Mouse (Mus musculus): Measurements from ENCODE around the gene Espl1. TPM values are rescaled to one million over a fixed set of nuclear protein-coding genes. Genes with fewer than 3 reads are reported as not detected.
A peak's percentile ranks its signal among the peaks of the same experiment; 100 is the strongest.

Espl1 gene
- total RNA-seq, 1 experiment from 2014 or later: 8.5 TPM

- ATAC-seq (replicated peaks in 1 of 2; ENCODE audit: insufficient read depth in 1 of 2, low FRiP score in 2 of 2, low TSS enrichment in 1 of 2, low read depth in 1 of 2, poor library complexity in 2 of 2, severe bottlenecking in 2 of 2): 0 out of 4 replicates have a peak, but pooled peaks of 1 of the 2 experiments have one; percentile 36
Observed at GRCm38 (mm10) chr15:102265548-102265947, 30.5 kb upstream of the Espl1 start.

- no peak for ATAC-seq (replicated peaks in 1 of 2; ENCODE audit: insufficient read depth in 1 of 2, low FRiP score in 2 of 2, low TSS enrichment in 1 of 2, low read depth in 1 of 2, poor library complexity in 2 of 2, severe bottlenecking in 2 of 2)
Observed at GRCm38 (mm10) chr15:102270274-102270960, 25.6 kb upstream of the Espl1 start, which contains the start of gene Gm9918. Gm9918 (plus strand) TSS chr15:102270563.

DNA sequence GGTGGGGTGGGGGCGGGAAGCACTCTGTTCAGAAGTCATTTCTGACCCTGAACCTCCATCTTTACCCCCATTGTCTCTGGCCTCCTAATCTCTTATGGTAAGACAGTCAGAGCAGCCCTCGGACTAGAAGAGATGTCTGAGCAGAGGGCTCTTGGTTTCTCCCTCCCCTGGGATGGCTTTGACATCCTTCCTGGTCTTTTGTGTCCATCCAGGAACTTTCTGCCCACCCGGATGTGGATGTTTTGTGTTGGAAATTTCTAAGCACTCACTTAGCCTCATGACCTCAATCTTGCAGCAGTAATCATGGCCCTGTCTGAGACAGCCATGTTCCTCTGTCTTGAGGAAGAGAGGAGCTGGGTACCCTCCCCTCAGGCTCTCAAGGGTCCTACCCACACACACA is 24.6 kb upstream of the Espl1 start:
- ATAC-seq (replicated peaks in 1 of 2; ENCODE audit: insufficient read depth in 1 of 2, low FRiP score in 2 of 2, low TSS enrichment in 1 of 2, low read depth in 1 of 2, poor library complexity in 2 of 2, severe bottlenecking in 2 of 2): no peak

GRCm38 (mm10) chr15:102273982-102274716 is 21.9 kb upstream of the Espl1 start:
- no peak for ATAC-seq (replicated peaks in 1 of 2; ENCODE audit: insufficient read depth in 1 of 2, low FRiP score in 2 of 2, low TSS enrichment in 1 of 2, low read depth in 1 of 2, poor library complexity in 2 of 2, severe bottlenecking in 2 of 2)

- ATAC-seq (replicated peaks in 1 of 2; ENCODE audit: insufficient read depth in 1 of 2, low FRiP score in 2 of 2, low TSS enrichment in 1 of 2, low read depth in 1 of 2, poor library complexity in 2 of 2, severe bottlenecking in 2 of 2): no peak
Observed at GRCm38 (mm10) chr15:102278726-102279091, 17.4 kb upstream of the Espl1 start.

DNA sequence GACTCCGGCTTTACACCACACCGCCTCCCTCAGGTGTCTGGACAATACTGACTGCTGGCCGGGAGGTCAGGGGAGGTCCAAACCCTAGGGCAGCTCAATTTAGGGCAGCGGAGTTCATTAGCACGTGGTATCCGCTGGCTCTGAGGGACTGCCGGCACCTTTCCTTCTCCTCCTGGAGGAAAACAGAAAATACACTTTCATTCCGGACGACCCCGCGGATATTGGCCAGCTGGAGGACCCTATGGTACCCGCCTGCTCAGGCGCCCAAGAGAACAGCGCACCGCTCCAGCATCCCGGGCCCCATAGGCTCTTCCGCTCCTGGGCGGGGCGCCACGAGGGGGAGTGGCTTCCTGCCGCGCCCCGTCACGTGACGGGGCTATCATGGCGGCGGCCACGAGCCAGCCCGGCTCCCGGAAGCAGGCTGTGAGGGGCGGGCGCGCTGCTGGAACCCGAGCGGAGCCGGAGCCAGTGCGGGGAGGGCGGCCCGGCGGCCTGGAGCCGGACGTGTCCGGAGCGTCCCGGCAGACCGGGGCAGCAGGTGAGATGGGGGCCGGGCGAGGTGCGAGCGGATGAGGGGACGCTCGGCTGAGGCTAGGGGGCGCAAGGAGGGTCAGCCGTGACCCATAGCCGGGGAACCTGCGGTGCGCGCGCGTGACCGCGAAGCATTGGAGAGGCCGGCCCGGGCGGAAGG is 16.8 kb upstream of the Espl1 start, which contains the start of gene Mfsd5:
Gene Mfsd5, plus strand, starts transcription at position 363 of the 691 bp plus-strand sequence.
- ATAC-seq (replicated peaks in 1 of 2; ENCODE audit: insufficient read depth in 1 of 2, low FRiP score in 2 of 2, low TSS enrichment in 1 of 2, low read depth in 1 of 2, poor library complexity in 2 of 2, severe bottlenecking in 2 of 2): peak; percentile 88 to 94

- ATAC-seq (replicated peaks in 1 of 2; ENCODE audit: insufficient read depth in 1 of 2, low FRiP score in 2 of 2, low TSS enrichment in 1 of 2, low read depth in 1 of 2, poor library complexity in 2 of 2, severe bottlenecking in 2 of 2): no peak
Observed at GRCm38 (mm10) chr15:102279783-102280520, 16.1 kb upstream of the Espl1 start.

- no peak for ATAC-seq (replicated peaks in 1 of 2; ENCODE audit: insufficient read depth in 1 of 2, low FRiP score in 2 of 2, low TSS enrichment in 1 of 2, low read depth in 1 of 2, poor library complexity in 2 of 2, severe bottlenecking in 2 of 2)
Observed at GRCm38 (mm10) chr15:102280623-102281022, 15.4 kb upstream of the Espl1 start.

- ATAC-seq (replicated peaks in 1 of 2; ENCODE audit: insufficient read depth in 1 of 2, low FRiP score in 2 of 2, low TSS enrichment in 1 of 2, low read depth in 1 of 2, poor library complexity in 2 of 2, severe bottlenecking in 2 of 2): no peak
Observed at GRCm38 (mm10) chr15:102282463-102283292, 13.4 kb upstream of the Espl1 start.

DNA sequence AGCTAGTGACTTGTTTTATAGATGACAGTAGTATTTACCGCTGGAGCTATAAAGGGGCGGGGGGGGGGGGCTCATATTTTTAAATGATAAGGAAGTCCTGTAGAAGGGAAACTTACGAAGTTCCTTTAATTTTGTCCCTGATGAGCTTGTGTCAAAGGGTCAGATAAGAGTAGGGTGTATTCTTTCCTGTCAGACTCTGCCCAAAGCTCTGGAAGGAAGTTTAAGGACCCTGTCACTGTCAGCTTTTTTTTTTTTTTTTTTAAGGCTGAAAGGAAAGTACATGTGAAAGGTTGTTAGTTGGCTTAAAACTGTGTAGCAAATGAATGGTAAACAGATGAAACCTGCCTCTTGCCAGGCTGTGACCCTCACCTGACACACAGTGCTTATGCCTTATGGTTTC is 12.4 kb upstream of the Espl1 start:
- no peak for ATAC-seq (replicated peaks in 1 of 2; ENCODE audit: insufficient read depth in 1 of 2, low FRiP score in 2 of 2, low TSS enrichment in 1 of 2, low read depth in 1 of 2, poor library complexity in 2 of 2, severe bottlenecking in 2 of 2)

DNA sequence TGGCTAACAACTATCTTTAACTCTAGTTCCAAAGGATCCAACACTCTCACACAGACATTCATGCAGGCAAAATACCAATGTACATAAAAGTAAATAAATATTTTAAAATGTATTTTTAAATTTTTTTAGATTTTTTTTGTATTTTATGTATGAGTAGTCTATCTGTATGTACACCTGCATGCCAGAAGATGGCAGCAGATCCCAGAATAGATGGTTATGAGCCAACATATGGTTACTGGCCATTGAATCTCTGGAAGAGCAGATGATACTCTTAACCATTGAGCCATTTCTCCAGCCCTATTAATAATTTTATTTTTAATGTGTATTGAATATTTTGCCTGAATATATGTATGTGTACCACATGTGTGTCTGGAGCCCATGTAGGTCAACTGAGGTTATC is 8.7 kb upstream of the Espl1 start:
- peak in 1 of 2 experiments; percentile 49; a peak in 1 of 4 replicates for ATAC-seq (replicated peaks in 1 of 2; ENCODE audit: insufficient read depth in 1 of 2, low FRiP score in 2 of 2, low TSS enrichment in 1 of 2, low read depth in 1 of 2, poor library complexity in 2 of 2, severe bottlenecking in 2 of 2)

DNA sequence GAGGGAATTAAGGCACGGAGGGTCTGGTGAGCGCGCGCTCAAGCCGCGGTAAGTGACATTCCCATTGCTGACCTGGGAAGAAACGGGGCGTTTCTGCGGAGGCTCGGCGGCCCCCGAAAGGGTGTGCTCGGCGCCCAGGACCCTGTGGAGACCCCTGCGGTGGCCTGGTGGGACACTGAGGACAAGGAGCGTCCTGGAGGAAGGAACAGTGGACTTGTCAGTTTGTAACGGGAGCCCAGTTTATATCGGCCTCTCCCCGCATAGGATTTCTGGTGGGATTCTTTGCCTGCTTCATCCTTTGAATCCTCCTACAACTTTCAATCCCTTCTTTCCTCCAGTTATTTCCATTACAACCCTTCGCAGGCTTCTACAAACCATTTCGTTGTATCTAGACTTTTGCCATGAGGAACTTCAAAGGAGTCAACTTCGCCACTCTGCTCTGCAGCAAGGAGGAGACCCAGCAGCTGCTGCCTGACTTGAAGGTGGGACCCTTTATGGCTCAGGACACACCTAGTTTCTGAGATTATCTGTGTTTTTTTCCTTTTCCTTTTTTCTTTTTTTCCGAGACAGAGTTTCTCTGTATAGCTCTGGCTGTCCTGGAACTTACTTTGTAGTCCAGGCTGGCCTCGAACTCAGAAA is 421 bp downstream of the Espl1 start:
- ATAC-seq (replicated peaks in 1 of 2; ENCODE audit: insufficient read depth in 1 of 2, low FRiP score in 2 of 2, low TSS enrichment in 1 of 2, low read depth in 1 of 2, poor library complexity in 2 of 2, severe bottlenecking in 2 of 2): no peak

- no peak for ATAC-seq (replicated peaks in 1 of 2; ENCODE audit: insufficient read depth in 1 of 2, low FRiP score in 2 of 2, low TSS enrichment in 1 of 2, low read depth in 1 of 2, poor library complexity in 2 of 2, severe bottlenecking in 2 of 2)
Observed at GRCm38 (mm10) chr15:102302542-102302941, 6.5 kb downstream of the Espl1 start.

DNA sequence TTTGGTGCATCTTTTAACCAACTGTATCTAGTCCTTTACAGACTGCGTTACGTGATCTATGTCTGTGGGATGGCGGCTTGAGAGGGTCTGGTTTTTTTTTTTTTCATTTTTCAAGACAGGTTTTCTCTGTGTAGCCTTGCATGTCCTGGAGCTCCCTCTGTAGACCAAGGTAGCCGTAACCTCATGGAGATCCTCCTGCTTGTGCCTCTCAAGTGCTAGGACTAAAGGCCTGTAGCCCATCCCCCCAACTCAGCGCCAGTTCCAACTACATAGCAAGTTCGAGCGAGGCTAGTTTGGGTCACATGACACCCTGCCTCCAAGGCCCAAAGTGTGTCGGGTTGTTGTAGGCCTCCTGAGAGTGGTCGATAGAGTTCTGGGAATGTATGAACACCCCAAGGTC is 12.7 kb downstream of the Espl1 start:
- no peak for ATAC-seq (replicated peaks in 1 of 2; ENCODE audit: insufficient read depth in 1 of 2, low FRiP score in 2 of 2, low TSS enrichment in 1 of 2, low read depth in 1 of 2, poor library complexity in 2 of 2, severe bottlenecking in 2 of 2)

- no peak for ATAC-seq (replicated peaks in 1 of 2; ENCODE audit: insufficient read depth in 1 of 2, low FRiP score in 2 of 2, low TSS enrichment in 1 of 2, low read depth in 1 of 2, poor library complexity in 2 of 2, severe bottlenecking in 2 of 2)
Observed at GRCm38 (mm10) chr15:102310074-102310845, 14.2 kb downstream of the Espl1 start.

DNA sequence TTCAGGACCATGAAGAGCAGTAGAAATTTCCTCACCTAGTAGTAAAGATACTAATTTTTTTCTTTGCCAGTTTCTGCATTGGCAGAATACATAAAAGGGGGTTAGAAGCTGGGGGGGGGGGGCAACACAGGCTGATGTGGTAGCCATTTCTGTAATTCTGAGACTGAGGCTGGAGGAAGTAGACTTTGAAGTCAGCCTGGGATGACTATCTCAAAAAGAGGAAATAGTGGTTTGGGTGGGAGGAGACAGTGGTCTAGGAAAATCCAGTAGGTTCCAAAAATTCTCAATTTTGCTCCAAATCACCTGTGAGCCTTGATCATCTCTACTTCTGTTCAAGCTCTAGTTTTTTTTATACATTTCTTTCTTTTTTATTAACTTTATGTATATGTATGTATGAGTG is 15.4 kb downstream of the Espl1 start:
- peak; percentile 57 to 63; a peak in 3 of 4 replicates for ATAC-seq (replicated peaks in 1 of 2; ENCODE audit: insufficient read depth in 1 of 2, low FRiP score in 2 of 2, low TSS enrichment in 1 of 2, low read depth in 1 of 2, poor library complexity in 2 of 2, severe bottlenecking in 2 of 2)

All from hematopoietic stem cell, adult 5-6 weeks (primary cell).